Mouse (Mus musculus): ENCODE results near the gene Fam196b. TPM values are rescaled to one million over a fixed set of nuclear protein-coding genes. Genes with fewer than 3 reads are reported as not detected.
A peak's percentile ranks its signal among the peaks of the same experiment; 100 is the strongest.

Fam196b gene
- polyA plus RNA-seq (2016; fragmentation: Nextera tagmentation; extraction: Ambion mirVana): 0.86 and 1.7 TPM in 2 replicates

GRCm38 (mm10) chr11:34314534-34315379, at the start of gene Fam196b:
Fam196b (plus strand) TSS chr11:34314822.
- no peaks in the 10 kb centered on the region for H3K36me3 ChIP-seq (replicated peaks)
- peak within 1 kb of the TSS; percentile 50 for H3K4me2 ChIP-seq
- H3K4me3 ChIP-seq (replicated peaks): peak within 1 kb of the TSS; percentile 26
- WGBS: under 1% methylated on average over 13 of the region's 13 CpGs
- H3K27me3 ChIP-seq: peaks cover 3% of the 10 kb centered on the region; the same call in 1 of the 2 replicates
- no peaks in the 10 kb centered on the region for H3K9me3 ChIP-seq
- peaks cover 16% of the 10 kb centered on the region for H3K4me1 ChIP-seq
- peak; percentile 77 for ATAC-seq (ENCODE audit: low FRiP score)
- no peak within 1 kb of the TSS for H3K9ac ChIP-seq
- no peak within 1 kb of the TSS for H3K27ac ChIP-seq

GRCm38 (mm10) chr11:34272016-34272415, 42.6 kb upstream of the Fam196b start:
- 23% methylated on average over 10 of the region's 10 CpGs for WGBS

DNA sequence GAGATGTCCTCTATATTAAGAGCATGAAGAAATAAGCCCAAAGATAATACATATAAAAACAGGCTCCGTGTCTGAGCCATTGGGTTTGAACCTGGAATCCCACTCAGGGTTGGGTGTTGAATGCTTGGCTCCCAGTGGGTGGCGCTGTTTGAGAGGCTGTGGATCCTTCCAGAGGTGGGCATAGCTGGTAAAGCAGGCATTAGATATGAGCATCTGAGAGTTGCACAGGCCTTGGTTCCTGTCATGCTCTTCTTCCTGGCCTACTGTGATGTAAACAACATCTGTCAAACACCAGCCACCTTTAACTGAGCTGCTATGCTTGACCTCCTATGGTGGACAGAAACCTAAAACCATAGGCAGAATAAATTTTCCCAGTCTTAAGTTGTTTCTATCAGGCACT, 38.7 kb upstream of the Fam196b start:
- Histone ChIP-seq H3K4me2 (0 out of 2 replicates have a peak overlapping the region, but pooled peaks have one; percentile 31), H3K36me3 (replicated peaks) (no peaks in the 10 kb centered on the region), H3K9me3 (no peaks in the 10 kb centered on the region), H3K27me3 (peaks cover 10% of the 10 kb centered on the region; the same call in 1 of the 2 replicates), H3K27ac (no peak overlapping the region), H3K4me3 (replicated peaks) (no peak overlapping the region), H3K9ac (no peak overlapping the region), H3K4me1 (peaks cover 24% of the 10 kb centered on the region)
- whole genome bisulfite sequencing: 43% methylated on average over 2 of the region's 2 CpGs
- no peak for ATAC-seq (ENCODE audit: low FRiP score)

More at GRCm38 (mm10) chr11:34272016-34272415, 42.6 kb upstream of the Fam196b start:
- no peaks in the 10 kb centered on the region for H3K36me3 ChIP-seq (replicated peaks)
- H3K27ac ChIP-seq: no peak overlapping the region
- H3K4me3 ChIP-seq (replicated peaks): no peak overlapping the region
- ATAC-seq (ENCODE audit: low FRiP score): no peak; the same call in 1 of the 2 replicates
- H3K27me3 ChIP-seq: peaks cover 7% of the 10 kb centered on the region; the same call in 1 of the 2 replicates
- H3K9ac ChIP-seq: no peak overlapping the region
- H3K4me2 ChIP-seq: no peak overlapping the region
- no peaks in the 10 kb centered on the region for H3K9me3 ChIP-seq
- peaks cover 20% of the 10 kb centered on the region for H3K4me1 ChIP-seq

DNA sequence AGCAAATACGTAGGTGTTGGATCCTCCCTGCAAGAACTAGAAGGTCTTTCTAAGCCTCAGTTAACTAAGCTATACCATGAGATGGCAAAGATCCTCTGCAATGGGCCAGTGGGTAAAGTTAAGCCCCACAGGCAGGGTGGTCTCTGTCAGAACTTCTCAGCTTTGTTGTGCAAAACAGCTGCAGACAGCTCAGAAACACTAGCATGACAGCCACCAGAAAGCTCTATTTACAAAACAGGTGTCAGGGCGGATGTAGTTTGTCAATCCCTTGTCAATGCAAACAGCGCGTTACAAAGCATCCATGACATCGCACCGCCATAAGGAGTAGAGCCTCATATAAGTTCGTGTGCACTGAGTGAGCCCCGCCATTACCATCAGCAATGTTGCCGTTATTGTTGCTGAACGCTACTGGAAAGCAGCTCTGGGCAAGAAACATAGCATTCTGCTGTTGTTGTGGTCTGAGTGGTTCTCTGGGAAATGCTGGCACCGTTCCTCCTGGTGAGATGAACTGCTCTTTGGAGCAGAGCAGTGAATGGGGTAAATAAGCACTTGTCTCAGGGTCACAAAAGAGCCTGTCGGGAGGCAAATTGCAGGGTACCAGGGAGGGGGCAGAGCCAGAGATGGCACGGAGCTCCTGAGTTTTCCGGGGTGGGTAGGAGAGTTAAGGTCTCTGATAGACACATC, 38.1 kb upstream of the Fam196b start:
- peaks cover 24% of the 10 kb centered on the region for H3K4me1 ChIP-seq

DNA sequence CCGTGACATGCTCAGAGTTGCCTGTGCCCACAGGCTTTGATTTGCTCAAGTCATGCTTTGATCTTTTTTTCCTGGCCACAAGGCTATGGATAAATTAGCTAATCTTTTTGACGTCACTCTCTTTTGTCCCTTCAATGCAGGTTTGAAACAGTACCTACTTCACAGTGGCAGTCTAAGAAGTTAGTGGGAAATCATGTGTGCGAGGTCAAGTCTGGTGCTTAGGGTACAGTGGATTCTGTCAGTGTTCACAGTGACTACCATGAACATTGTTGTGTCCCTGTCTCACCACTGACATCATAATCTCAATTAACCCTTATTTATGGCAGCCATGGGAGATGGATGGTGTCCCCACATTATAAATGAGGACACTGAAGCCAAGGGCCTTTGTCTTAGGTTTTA, 37.6 kb upstream of the Fam196b start:
- WGBS: 22% methylated on average over 3 of the region's 3 CpGs

More for the DNA sequence above, 38.1 kb upstream of the Fam196b start:
- no peaks in the 10 kb centered on the region for H3K36me3 ChIP-seq (replicated peaks)
- H3K9ac ChIP-seq: no peak overlapping the region
- H3K4me3 ChIP-seq (replicated peaks): no peak overlapping the region
- no peaks in the 10 kb centered on the region for H3K9me3 ChIP-seq
- peak overlapping the region; percentile 31 for H3K4me2 ChIP-seq
- 29% methylated on average over 14 of the region's 14 CpGs for WGBS
- H3K27ac ChIP-seq: no peak overlapping the region
- H3K27me3 ChIP-seq: peaks cover 10% of the 10 kb centered on the region; the same call in 1 of the 2 replicates
- ATAC-seq (ENCODE audit: low FRiP score): peak; percentile 69; the same call in 1 of the 2 replicates

GRCm38 (mm10) chr11:34284124-34284808, 30.4 kb upstream of the Fam196b start:
- 20% methylated on average over 13 of the region's 13 CpGs for WGBS
- ATAC-seq (ENCODE audit: low FRiP score): no peak

More for the DNA sequence above, 37.6 kb upstream of the Fam196b start:
- Histone ChIP-seq H3K27me3 (peaks cover 10% of the 10 kb centered on the region; the same call in 1 of the 2 replicates), H3K36me3 (replicated peaks) (no peaks in the 10 kb centered on the region), H3K4me1 (peaks cover 18% of the 10 kb centered on the region), H3K9ac (no peak overlapping the region), H3K9me3 (no peaks in the 10 kb centered on the region), H3K27ac (no peak overlapping the region), H3K4me2 (peak overlapping the region; percentile 31; the same call in 1 of the 2 replicates), H3K4me3 (replicated peaks) (no peak overlapping the region)
- ATAC-seq (ENCODE audit: low FRiP score): peak; percentile 44; the same call in 1 of the 2 replicates

GRCm38 (mm10) chr11:34290265-34290664, 24.4 kb upstream of the Fam196b start:
- H3K27ac ChIP-seq: peak overlapping the region; percentile 46; the same call in 1 of the 2 replicates
- ATAC-seq (ENCODE audit: low FRiP score): peak; percentile 80

More at GRCm38 (mm10) chr11:34284124-34284808, 30.4 kb upstream of the Fam196b start:
- H3K9me3 ChIP-seq: no peaks in the 10 kb centered on the region
- no peak overlapping the region for H3K27ac ChIP-seq
- peaks cover 44% of the 10 kb centered on the region for H3K27me3 ChIP-seq
- no peak overlapping the region for H3K4me3 ChIP-seq (replicated peaks)
- peaks cover 7% of the 10 kb centered on the region for H3K4me1 ChIP-seq
- H3K36me3 ChIP-seq (replicated peaks): no peaks in the 10 kb centered on the region
- H3K4me2 ChIP-seq: no peak overlapping the region
- H3K9ac ChIP-seq: 0 out of 2 replicates have a peak overlapping the region, but pooled peaks have one; percentile 7

DNA sequence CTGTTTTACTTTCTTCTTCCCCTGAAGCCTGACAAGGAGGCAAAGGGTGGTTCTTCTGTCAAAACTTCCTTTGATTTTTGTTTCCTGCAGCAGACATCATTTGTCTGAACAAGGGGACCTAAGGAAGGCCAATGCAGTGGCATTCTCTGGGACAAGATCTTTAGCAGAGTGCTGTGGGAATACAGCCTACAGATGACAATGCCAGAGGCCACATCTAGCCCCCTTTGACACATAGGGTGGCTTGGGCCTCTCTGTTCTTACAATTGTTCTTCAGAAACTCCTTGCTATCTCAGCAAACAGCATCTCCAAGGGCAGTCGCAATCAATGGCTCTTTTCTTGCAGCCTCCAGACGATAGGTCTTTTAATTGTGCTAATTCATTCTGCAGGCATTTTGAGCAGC, 23.9 kb upstream of the Fam196b start:
- 13% methylated on average over 2 of the region's 2 CpGs for WGBS
- H3K9me3 ChIP-seq: 0 out of 2 replicates have a peak, but pooled peaks cover 4% of the 10 kb centered on the region
- no peak overlapping the region for H3K4me3 ChIP-seq (replicated peaks)
- H3K36me3 ChIP-seq (replicated peaks): no peaks in the 10 kb centered on the region
- H3K4me1 ChIP-seq: peaks cover 14% of the 10 kb centered on the region
- peak overlapping the region; percentile 46; the same call in 1 of the 2 replicates for H3K27ac ChIP-seq
- ATAC-seq (ENCODE audit: low FRiP score): peak; percentile 31; the same call in 1 of the 2 replicates
- no peak overlapping the region for H3K4me2 ChIP-seq
- no peak overlapping the region for H3K9ac ChIP-seq
- peaks cover 27% of the 10 kb centered on the region for H3K27me3 ChIP-seq

More at GRCm38 (mm10) chr11:34290265-34290664, 24.4 kb upstream of the Fam196b start:
- Histone ChIP-seq H3K9ac (no peak overlapping the region), H3K4me3 (replicated peaks) (no peak overlapping the region), H3K4me2 (no peak overlapping the region), H3K4me1 (peaks cover 14% of the 10 kb centered on the region), H3K36me3 (replicated peaks) (no peaks in the 10 kb centered on the region), H3K9me3 (0 out of 2 replicates have a peak, but pooled peaks cover 4% of the 10 kb centered on the region), H3K27me3 (peaks cover 28% of the 10 kb centered on the region)
- 2% methylated on average over 4 of the region's 4 CpGs for WGBS

- ATAC-seq (ENCODE audit: low FRiP score): no peak
- no peaks in the 10 kb centered on the region for H3K36me3 ChIP-seq (replicated peaks)
- peaks cover 14% of the 10 kb centered on the region for H3K4me1 ChIP-seq
- 0 out of 2 replicates have a peak, but pooled peaks cover 4% of the 10 kb centered on the region for H3K9me3 ChIP-seq
- no peak overlapping the region for H3K4me2 ChIP-seq
- no peak overlapping the region for H3K4me3 ChIP-seq (replicated peaks)
- peaks cover 22% of the 10 kb centered on the region for H3K27me3 ChIP-seq
- no peak overlapping the region for H3K9ac ChIP-seq
- WGBS: 30% methylated on average over 3 of the region's 3 CpGs
- no peak overlapping the region for H3K27ac ChIP-seq
These were observed 23.3 kb upstream of the Fam196b start for GRCm38 (mm10) chr11:34291304-34291703.

DNA sequence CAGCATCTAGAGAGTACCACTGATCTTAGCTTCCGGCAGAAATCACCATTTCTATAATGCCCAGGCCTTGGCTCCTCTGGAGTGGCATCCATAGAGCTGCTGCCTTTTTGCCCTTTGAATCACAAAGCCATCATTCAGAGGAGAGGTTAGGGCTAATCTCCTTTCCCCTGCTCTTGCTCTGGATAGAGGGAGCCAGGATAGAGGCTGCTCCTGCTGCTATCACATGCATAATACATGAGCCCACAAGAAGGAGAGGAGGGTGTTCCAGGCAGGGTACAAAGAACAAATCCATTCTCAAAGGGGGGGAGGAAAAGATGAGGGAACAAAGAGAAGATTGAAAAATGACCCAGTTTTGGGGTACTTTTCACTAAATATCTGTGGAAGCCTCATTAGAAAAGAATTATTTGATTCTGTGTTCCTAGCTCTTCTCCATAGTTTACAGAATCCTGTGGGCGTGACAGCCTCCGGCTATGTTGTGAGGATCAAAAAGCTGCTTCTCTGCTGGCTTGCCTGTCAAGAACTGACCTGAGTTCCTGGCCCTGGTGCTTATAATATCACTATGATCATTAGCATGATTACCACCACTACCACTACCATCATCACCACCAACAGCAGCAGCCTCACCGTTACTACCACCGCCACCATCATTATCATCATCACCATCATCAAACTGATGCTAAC, 16.8 kb upstream of the Fam196b start:
- no peak overlapping the region for H3K27ac ChIP-seq
- peak; percentile 90 for ATAC-seq (ENCODE audit: low FRiP score)

DNA sequence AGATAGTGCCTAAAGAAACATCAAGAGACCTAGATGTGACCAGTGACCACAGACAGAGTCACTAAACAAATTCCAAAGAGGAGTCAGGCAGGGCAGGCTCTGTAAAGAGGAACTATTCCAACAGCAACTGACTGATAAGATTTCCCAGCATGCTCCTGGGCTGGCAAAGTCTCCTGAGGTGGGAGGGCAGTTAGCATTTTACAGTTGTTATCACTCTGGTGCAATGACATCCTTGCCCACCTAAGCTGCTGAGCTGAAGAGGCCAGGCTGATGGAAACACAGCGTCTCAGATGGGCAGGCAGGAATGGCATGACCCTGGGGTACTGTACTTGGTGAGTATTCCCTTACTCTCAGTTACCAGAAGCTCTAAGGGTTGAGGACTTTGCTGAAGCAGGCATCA, 15.1 kb upstream of the Fam196b start:
- H3K27ac ChIP-seq: no peak overlapping the region
- no peak for ATAC-seq (ENCODE audit: low FRiP score)
- H3K4me3 ChIP-seq (replicated peaks): no peak overlapping the region
- no peak overlapping the region for H3K4me2 ChIP-seq
- no peaks in the 10 kb centered on the region for H3K9me3 ChIP-seq
- peaks cover 9% of the 10 kb centered on the region for H3K27me3 ChIP-seq
- peaks cover 12% of the 10 kb centered on the region for H3K4me1 ChIP-seq
- 94% methylated on average over 1 of the region's 1 CpGs for WGBS
- no peaks in the 10 kb centered on the region for H3K36me3 ChIP-seq (replicated peaks)
- H3K9ac ChIP-seq: no peak overlapping the region

More for the DNA sequence above, 16.8 kb upstream of the Fam196b start:
- H3K9me3 ChIP-seq: no peaks in the 10 kb centered on the region
- H3K4me3 ChIP-seq (replicated peaks): no peak overlapping the region
- H3K4me1 ChIP-seq: peaks cover 12% of the 10 kb centered on the region
- WGBS: 33% methylated on average over 5 of the region's 5 CpGs
- 0 out of 2 replicates have a peak overlapping the region, but pooled peaks have one; percentile 1 for H3K4me2 ChIP-seq
- no peak overlapping the region for H3K9ac ChIP-seq
- peaks cover 9% of the 10 kb centered on the region for H3K27me3 ChIP-seq
- H3K36me3 ChIP-seq (replicated peaks): no peaks in the 10 kb centered on the region

All from forebrain, embryonic 12.5 days (tissue).